Mouse (Mus musculus): ENCODE results near the gene Tac1. TPM values are rescaled to one million over a fixed set of nuclear protein-coding genes. Genes with fewer than 3 reads are reported as not detected.

The Tac1 gene
- polyA plus RNA-seq (2017; shearing (Covaris generic)), result not detected

GRCm38 (mm10) chr6:7554829-7555391 lies at the start of gene Tac1:
Gene Tac1 (plus strand): TSS chr6:7554879.

Other genes starting within 250 kb of the Tac1 start
- 21.8 TPM for gene Asns, start 138.4 kb downstream of the Tac1 start, polyA plus RNA-seq (2017; shearing (Covaris generic))

All from effector memory CD4-positive, alpha-beta T cell, adult 5 months (primary cell).